Mouse (Mus musculus) cerebellum, adult 18-20 months (tissue): Measurements from ENCODE around the gene Gprasp2.
"Not testable (repeated sequence)": the region's sequence is repeated elsewhere in the genome, so short reads cannot be mapped to it uniquely, and the experiment has no call there.

Experiments used
- DNase-seq, 2 experiments: peaks; one replicate each; pipeline ENCODE4 v3.0.0; 2021

Gprasp2 gene

GRCm38 (mm10) chrX:135838521-135839360 lies at the start of gene Gprasp2:
TSS of gene Gprasp2 (plus strand) at chrX:135839034.
- peak; percentile 55 to 57 for DNase-seq

GRCm38 (mm10) chrX:135791536-135791935 lies 47.3 kb upstream of the Gprasp2 start:
- DNase-seq, result no peak

GRCm38 (mm10) chrX:135792326-135792725 lies 46.5 kb upstream of the Gprasp2 start:
- DNase-seq, result no peak

GRCm38 (mm10) chrX:135795591-135796304 lies 43.1 kb upstream of the Gprasp2 start:
- DNase-seq, result peak; percentile 55 to 60

- peak; percentile 33 to 49 for DNase-seq
Measured at GRCm38 (mm10) chrX:135796305-135797211, 42.3 kb upstream of the Gprasp2 start.

- DNase-seq, result peak; percentile 59 to 69
Measured at GRCm38 (mm10) chrX:135797212-135797644, 41.6 kb upstream of the Gprasp2 start, which contains the start of gene Bhlhb9. TSS of gene Bhlhb9 (plus strand) at chrX:135797594.

GRCm38 (mm10) chrX:135804149-135804548 lies 34.7 kb upstream of the Gprasp2 start:
- no peak for DNase-seq

- DNase-seq, result peak; percentile 55 to 67
Measured at GRCm38 (mm10) chrX:135805780-135806179, 33.1 kb upstream of the Gprasp2 start.

- not testable (repeated sequence) for DNase-seq
Measured at GRCm38 (mm10) chrX:135835896-135836295, 2.9 kb upstream of the Gprasp2 start.

GRCm38 (mm10) chrX:135837896-135838295 lies 938 bp upstream of the Gprasp2 start:
- DNase-seq, result no peak

- DNase-seq, result peak; percentile 55 to 67
Measured at GRCm38 (mm10) chrX:135839397-135840391, 860 bp downstream of the Gprasp2 start.

- not testable (repeated sequence) for DNase-seq
Measured at GRCm38 (mm10) chrX:135866806-135867205, 28.0 kb downstream of the Gprasp2 start.

GRCm38 (mm10) chrX:135876679-135877078 lies 37.8 kb downstream of the Gprasp2 start:
- no peak for DNase-seq

GRCm38 (mm10) chrX:135879626-135880025 lies 40.8 kb downstream of the Gprasp2 start:
- DNase-seq, result no peak

- peak; percentile 70 to 74 for DNase-seq
Measured at GRCm38 (mm10) chrX:135885411-135886233, 46.8 kb downstream of the Gprasp2 start.

- peak; percentile 52 for DNase-seq
Measured at GRCm38 (mm10) chrX:135886234-135886585, 47.4 kb downstream of the Gprasp2 start.
